Mouse (Mus musculus) embryonic fibroblast, embryonic 13.5 days (primary cell): Measurements from ENCODE around the gene Rufy3.

ENCODE experiments used
- CTCF ChIP-seq: IDR thresholded peaks from 2 replicates; pipeline ENCODE4 v1.5.1; 2011; ENCODE audit warnings: mild to moderate bottlenecking, control low read depth, low read length, moderate library complexity, borderline replicate concordance; ENCODE audit not compliant: insufficient read depth
- POLR2A ChIP-seq: IDR thresholded peaks from 2 replicates; pipeline ENCODE4 v1.6.1; 2011; ENCODE audit warnings: low read depth, mild to moderate bottlenecking, control low read depth, low read length, moderate library complexity

DNA sequence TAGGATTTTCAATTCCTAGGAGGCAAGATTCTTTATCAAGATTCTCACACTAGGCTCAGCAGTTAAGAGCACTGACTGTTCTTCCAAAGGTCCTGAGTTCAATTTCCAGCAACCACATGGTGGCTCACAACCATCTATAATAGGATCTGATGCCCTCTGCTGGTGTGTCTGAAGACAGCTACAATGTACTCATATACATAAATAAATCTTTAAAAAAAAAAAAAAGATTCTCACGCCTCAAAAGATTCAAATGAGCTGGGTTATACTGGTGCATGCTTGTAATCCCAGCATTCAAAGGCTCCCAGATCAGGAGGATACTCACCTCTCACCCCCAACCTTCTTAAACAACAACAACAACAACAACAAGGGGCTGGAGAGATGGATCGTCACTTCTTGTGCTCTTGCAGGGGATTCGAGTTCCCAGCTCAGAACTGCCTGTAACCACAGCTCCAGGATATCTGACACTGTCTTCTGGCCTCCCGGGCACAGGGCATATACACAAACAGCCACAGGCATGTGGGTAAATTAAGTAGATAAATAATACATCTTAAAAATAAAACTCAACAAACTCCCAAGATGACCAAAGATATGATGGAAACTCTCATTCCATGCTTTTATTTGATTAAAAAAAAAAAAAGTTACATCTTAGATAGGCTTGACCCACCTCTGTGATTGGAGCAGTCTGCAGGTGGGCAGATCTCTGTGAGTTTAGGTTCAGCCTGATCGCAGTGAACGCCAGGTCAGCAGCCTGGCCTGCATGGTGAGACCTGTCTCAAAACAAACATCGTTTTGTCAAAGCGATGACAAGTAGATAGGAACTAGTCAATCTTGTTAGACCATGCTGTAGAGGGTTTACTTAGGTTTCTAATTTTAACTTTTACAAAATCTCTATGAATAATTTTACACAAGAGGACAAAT is 1.7 kb upstream of the Rufy3 start:
- TF ChIP-seq CTCF (no peak), POLR2A (no peak)
